Mouse (Mus musculus): ENCODE results near the gene Swap70. TPM values are rescaled to one million over a fixed set of nuclear protein-coding genes. Genes with fewer than 3 reads are reported as not detected.

Swap70 gene
- polyA plus RNA-seq, 1 experiment: 9.7 TPM

DNA sequence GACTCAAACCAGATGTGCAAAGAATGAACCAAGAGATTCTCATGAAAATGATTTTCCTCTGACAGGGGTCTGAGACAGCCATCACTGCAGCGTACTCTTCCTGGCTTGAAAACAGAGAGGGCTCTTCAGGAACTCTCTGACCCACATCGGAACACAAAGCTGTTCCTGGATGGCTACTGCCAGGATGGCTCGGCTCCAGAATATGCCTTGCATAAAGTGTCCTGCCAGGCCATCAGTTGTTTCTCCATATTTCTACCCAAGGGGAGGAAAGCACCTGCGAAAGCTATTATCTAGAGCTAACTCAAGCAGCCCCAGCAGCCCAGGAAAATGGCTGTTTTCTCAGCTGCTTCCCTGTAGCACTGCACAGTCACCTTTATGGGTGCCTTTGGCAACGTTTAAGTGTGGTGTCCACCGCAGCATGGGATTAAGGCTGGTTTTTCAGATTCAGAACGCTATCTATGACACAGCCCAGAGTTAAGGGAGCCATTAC is 92.9 kb downstream of the Swap70 start:
- Histone ChIP-seq H3K27me3 (ENCODE audit: control insufficient read depth, insufficient read depth, low read length) (no peaks in the 10 kb centered on the region), H3K27ac (ENCODE audit: insufficient read depth, low read depth, low read length) (no peak overlapping the region), H3K4me3 (ENCODE audit: low read depth, low read length) (no peak overlapping the region), H3K4me1 (ENCODE audit: control insufficient read depth, insufficient read depth, insufficient read length, low read length) (no peaks in the 10 kb centered on the region), H3K36me3 (ENCODE audit: control insufficient read depth, insufficient read depth, low read length) (peaks cover 38% of the 10 kb centered on the region)
- TF ChIP-seq CTCF (IDR thresholded peaks at IDR 0.05; ENCODE audit: extremely low read depth, insufficient read length, insufficient replicate concordance, low read depth, low read length) (no peak), POLR2A (IDR thresholded peaks at IDR 0.05; ENCODE audit: low read depth, low read length) (no peak)
- 91% methylated on average over 7 of the region's 7 CpGs for WGBS

DNA sequence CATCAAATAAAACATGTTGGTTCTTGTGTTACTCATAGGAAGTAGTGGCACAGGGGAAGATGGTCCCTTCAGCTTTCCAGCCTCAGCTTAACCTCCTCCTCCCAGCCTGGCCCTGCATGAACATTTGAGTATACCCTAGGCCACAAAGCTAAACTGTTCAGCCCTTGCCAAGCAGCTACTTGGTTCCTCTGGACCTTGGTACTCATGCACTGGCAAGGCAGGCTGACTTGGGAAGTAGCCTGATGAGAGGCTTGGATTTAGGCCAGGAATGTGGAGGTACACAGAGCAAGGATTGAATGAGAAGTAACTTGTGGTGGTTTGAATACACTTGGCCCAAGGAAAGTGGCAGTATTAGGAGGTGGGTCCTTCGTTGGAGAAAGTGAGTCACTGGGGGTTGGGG is 93.8 kb downstream of the Swap70 start:
- peaks cover 39% of the 10 kb centered on the region for H3K36me3 ChIP-seq (ENCODE audit: control insufficient read depth, insufficient read depth, low read length)
- TF ChIP-seq POLR2A (IDR thresholded peaks at IDR 0.05; ENCODE audit: low read depth, low read length) (no peak), CTCF (IDR thresholded peaks at IDR 0.05; ENCODE audit: extremely low read depth, insufficient read length, insufficient replicate concordance, low read depth, low read length) (no peak)
- no peak overlapping the region for H3K27ac ChIP-seq (ENCODE audit: insufficient read depth, low read depth, low read length)
- no peaks in the 10 kb centered on the region for H3K4me1 ChIP-seq (ENCODE audit: control insufficient read depth, insufficient read depth, insufficient read length, low read length)
- no peaks in the 10 kb centered on the region for H3K27me3 ChIP-seq (ENCODE audit: control insufficient read depth, insufficient read depth, low read length)
- H3K4me3 ChIP-seq (ENCODE audit: low read depth, low read length): no peak overlapping the region
- WGBS: 100% methylated on average over 1 of the region's 1 CpGs

DNA sequence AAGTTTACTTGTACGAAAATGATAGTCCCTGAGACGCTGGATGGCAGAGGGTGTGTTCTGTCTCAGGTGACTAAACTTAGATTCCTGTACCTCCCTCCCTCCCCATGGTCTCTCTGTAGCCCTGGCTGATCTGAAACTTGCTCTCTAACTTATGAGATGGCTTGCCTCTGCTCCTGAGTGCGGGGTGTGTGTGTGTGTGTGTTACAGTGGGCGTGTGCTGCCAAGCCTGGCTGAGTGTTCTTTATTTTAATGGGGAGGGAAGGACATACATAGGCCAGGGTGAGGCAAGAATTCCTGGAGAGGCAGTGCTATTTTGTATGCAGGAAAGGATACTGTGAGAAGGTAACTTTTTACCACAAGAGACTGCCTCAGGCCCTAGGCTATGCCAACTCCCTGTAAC is 95.9 kb downstream of the Swap70 start:
- peaks cover 33% of the 10 kb centered on the region for H3K36me3 ChIP-seq (ENCODE audit: control insufficient read depth, insufficient read depth, low read length)
- no peak overlapping the region for H3K4me3 ChIP-seq (ENCODE audit: low read depth, low read length)
- no peak overlapping the region for H3K27ac ChIP-seq (ENCODE audit: insufficient read depth, low read depth, low read length)
- WGBS: 91% methylated on average over 4 of the region's 4 CpGs
- H3K4me1 ChIP-seq (ENCODE audit: control insufficient read depth, insufficient read depth, insufficient read length, low read length): no peaks in the 10 kb centered on the region
- TF ChIP-seq POLR2A (IDR thresholded peaks at IDR 0.05; ENCODE audit: low read depth, low read length): no peak
- no peak for TF ChIP-seq CTCF (IDR thresholded peaks at IDR 0.05; ENCODE audit: extremely low read depth, insufficient read length, insufficient replicate concordance, low read depth, low read length)
- H3K27me3 ChIP-seq (ENCODE audit: control insufficient read depth, insufficient read depth, low read length): no peaks in the 10 kb centered on the region

DNA sequence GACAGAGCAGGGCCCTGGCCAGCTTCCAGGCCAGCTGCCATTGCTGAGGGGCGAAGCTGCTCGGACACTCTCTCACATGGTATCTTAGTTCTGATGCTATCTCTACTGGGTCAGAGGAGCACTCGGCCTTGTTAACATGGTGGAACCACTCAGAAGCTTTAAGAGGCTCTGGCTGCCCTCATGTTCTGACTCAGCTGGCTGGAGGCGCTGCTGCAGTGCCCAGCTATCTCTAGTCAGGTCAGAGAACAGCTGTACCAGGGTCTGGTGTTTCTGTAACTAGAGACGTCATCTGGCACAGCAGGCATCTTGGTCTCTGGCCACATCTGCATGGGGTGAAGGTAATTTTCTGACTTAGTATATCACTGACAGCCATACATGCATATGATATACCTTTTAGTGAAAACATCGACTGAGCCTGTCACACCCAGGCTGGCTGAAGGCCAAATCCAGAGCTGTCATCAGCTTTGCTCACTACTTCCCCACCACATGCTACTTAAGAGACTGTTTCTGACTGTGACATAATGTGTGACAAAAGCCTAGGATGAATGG is 97.5 kb downstream of the Swap70 start:
- Histone ChIP-seq H3K27me3 (ENCODE audit: control insufficient read depth, insufficient read depth, low read length) (no peaks in the 10 kb centered on the region), H3K4me1 (ENCODE audit: control insufficient read depth, insufficient read depth, insufficient read length, low read length) (no peaks in the 10 kb centered on the region), H3K4me3 (ENCODE audit: low read depth, low read length) (no peak overlapping the region), H3K36me3 (ENCODE audit: control insufficient read depth, insufficient read depth, low read length) (peaks cover 29% of the 10 kb centered on the region), H3K27ac (ENCODE audit: insufficient read depth, low read depth, low read length) (no peak overlapping the region)
- TF ChIP-seq POLR2A (IDR thresholded peaks at IDR 0.05; ENCODE audit: low read depth, low read length) (no peak), CTCF (IDR thresholded peaks at IDR 0.05; ENCODE audit: extremely low read depth, insufficient read length, insufficient replicate concordance, low read depth, low read length) (no peak)
- WGBS: 66% methylated on average over 6 of the region's 6 CpGs

DNA sequence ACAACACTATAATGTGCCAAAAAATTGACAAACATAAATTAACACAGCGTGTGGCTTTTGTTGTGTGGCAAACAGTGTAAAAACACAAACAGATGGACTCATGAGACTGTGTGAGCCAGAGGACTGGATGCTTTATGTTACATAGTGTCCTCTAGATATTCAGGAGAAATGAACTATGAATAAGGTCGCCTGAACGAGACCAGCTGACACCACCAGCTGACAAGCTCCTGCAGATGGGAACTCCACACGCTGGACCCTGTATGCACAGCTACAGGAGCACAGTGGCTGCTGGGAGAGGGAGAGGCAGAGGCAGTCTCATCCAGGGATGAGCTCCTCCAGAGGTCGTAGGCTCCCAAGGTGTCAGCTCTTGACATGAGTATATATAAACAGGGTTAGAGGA is 99.6 kb downstream of the Swap70 start:
- Histone ChIP-seq H3K36me3 (ENCODE audit: control insufficient read depth, insufficient read depth, low read length) (peaks cover 31% of the 10 kb centered on the region), H3K27me3 (ENCODE audit: control insufficient read depth, insufficient read depth, low read length) (no peaks in the 10 kb centered on the region), H3K27ac (ENCODE audit: insufficient read depth, low read depth, low read length) (no peak overlapping the region), H3K4me3 (ENCODE audit: low read depth, low read length) (no peak overlapping the region), H3K4me1 (ENCODE audit: control insufficient read depth, insufficient read depth, insufficient read length, low read length) (no peaks in the 10 kb centered on the region)
- TF ChIP-seq CTCF (IDR thresholded peaks at IDR 0.05; ENCODE audit: extremely low read depth, insufficient read length, insufficient replicate concordance, low read depth, low read length) (no peak), POLR2A (IDR thresholded peaks at IDR 0.05; ENCODE audit: low read depth, low read length) (no peak)
- 89% methylated on average over 5 of the region's 5 CpGs for WGBS

DNA sequence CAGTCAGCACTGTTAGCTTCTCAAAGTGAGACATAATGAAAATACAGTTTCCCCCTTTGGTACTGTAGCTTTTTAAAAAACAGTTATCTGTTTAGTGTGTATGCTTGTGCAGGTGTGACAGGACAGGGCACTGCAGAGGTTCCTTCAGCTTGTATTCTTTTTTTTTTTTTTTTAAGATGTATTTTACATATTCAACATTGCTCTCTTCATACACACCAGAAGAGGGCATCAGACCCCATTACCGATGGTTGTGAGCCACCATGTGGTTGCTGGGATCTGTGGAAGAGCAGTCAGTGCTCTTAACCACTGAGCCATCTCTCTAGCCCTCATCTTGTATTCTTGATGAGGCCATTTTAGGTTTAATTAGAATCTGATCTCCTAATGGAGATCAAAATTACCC is 103.3 kb downstream of the Swap70 start:
- Histone ChIP-seq H3K36me3 (ENCODE audit: control insufficient read depth, insufficient read depth, low read length) (peaks cover 37% of the 10 kb centered on the region), H3K27me3 (ENCODE audit: control insufficient read depth, insufficient read depth, low read length) (no peaks in the 10 kb centered on the region), H3K4me1 (ENCODE audit: control insufficient read depth, insufficient read depth, insufficient read length, low read length) (no peaks in the 10 kb centered on the region), H3K27ac (ENCODE audit: insufficient read depth, low read depth, low read length) (no peak overlapping the region), H3K4me3 (ENCODE audit: low read depth, low read length) (no peak overlapping the region)
- no peak for TF ChIP-seq CTCF (IDR thresholded peaks at IDR 0.05; ENCODE audit: extremely low read depth, insufficient read length, insufficient replicate concordance, low read depth, low read length)
- TF ChIP-seq POLR2A (IDR thresholded peaks at IDR 0.05; ENCODE audit: low read depth, low read length): no peak
- 97% methylated on average over 1 of the region's 1 CpGs for WGBS

DNA sequence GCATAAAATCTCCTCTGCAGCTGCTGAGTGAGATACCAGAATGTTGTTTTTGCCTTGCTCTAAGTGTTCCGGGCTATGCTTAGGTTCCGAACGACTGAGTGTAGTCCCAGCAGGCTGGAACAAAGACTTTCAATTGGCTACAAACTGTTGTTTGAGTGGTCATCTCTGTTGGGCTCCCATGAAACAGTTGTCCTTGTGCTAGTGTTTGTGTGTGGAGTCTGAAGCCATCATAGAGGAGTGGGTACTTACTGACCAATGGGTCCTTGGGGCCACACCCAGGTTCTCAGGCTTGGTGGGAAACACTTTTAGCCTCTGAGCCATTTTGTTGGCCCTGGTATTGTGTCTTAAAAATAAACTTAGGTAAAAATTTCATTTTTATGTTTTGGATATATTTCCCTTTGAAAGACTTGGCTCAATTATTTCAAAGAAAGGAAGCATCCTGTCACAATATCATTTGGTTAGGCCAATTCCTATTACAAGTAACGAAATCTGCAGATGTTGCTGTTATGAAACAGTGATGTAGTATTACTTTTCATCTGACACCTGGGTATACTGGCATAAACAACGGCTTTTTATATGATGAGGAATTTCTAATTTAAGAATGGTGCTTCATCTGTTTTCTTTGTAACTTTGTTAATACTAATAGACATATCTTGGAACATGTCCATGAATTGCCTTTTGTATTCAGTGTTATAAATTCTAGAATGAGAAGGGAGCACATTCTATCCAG is 104.0 kb downstream of the Swap70 start:
- H3K27me3 ChIP-seq (ENCODE audit: control insufficient read depth, insufficient read depth, low read length): no peaks in the 10 kb centered on the region
- 91% methylated on average over 5 of the region's 5 CpGs for WGBS

More for the DNA sequence above, 104.0 kb downstream of the Swap70 start:
- no peak for TF ChIP-seq CTCF (IDR thresholded peaks at IDR 0.05; ENCODE audit: extremely low read depth, insufficient read length, insufficient replicate concordance, low read depth, low read length)
- no peak for TF ChIP-seq POLR2A (IDR thresholded peaks at IDR 0.05; ENCODE audit: low read depth, low read length)
- peaks cover 35% of the 10 kb centered on the region for H3K36me3 ChIP-seq (ENCODE audit: control insufficient read depth, insufficient read depth, low read length)
- H3K4me3 ChIP-seq (ENCODE audit: low read depth, low read length): no peak overlapping the region
- H3K4me1 ChIP-seq (ENCODE audit: control insufficient read depth, insufficient read depth, insufficient read length, low read length): no peaks in the 10 kb centered on the region
- H3K27ac ChIP-seq (ENCODE audit: insufficient read depth, low read depth, low read length): no peak overlapping the region; the same call in 1 of the 2 replicates

Other genes starting within 250 kb of the Swap70 start
- 19.8 and 39.7 TPM in 2 replicates for gene Tmem41b, start 234.8 kb upstream of the Swap70 start, polyA plus RNA-seq (2012; rRNA removed)
- 3.1 and 11.0 TPM in 2 replicates for gene Ipo7, start 203.4 kb upstream of the Swap70 start, polyA plus RNA-seq (2012; rRNA removed)
- gene Zfp143, start 160.5 kb upstream of the Swap70 start, polyA plus RNA-seq (2012; rRNA removed): 7.9 and 13.8 TPM in 2 replicates
- 3.6 and 8.3 TPM in 2 replicates for gene Wee1, start 99.7 kb upstream of the Swap70 start, polyA plus RNA-seq (2012; rRNA removed)

Data from small intestine, adult 2 months (tissue).